Mouse (Mus musculus) forebrain, embryonic 15.5 days (tissue): ENCODE results near the gene Notch2. TPM values are rescaled to one million over a fixed set of nuclear protein-coding genes. Genes with fewer than 3 reads are reported as not detected.
"Not testable (repeated sequence)": the region's sequence is repeated elsewhere in the genome, so short reads cannot be mapped to it uniquely, and the experiment has no call there.

Source experiments
- ATAC-seq: fragments of 200-750 bp; cut with Nextera tagmentation; replicated peaks from 2 replicates; pipeline ENCODE4 v1.8.0; 2017; ENCODE audit warnings: mild to moderate bottlenecking, moderate TSS enrichment, moderate library complexity
- H3K27ac ChIP-seq: fragments of 300-500 bp; sonication (generic); replicated peaks from 2 replicates; pipeline ENCODE4 v1.5.1; 2015; ENCODE audit warnings: mild to moderate bottlenecking, inconsistent platforms
- H3K27me3 ChIP-seq: fragments of 300-500 bp; sonication (generic); 2 replicates; pipeline ENCODE4 v1.6.1; 2015; ENCODE audit warnings: inconsistent platforms
- H3K36me3 ChIP-seq: fragments of 300-500 bp; sonication (generic); 2 replicates; pipeline ENCODE4 v1.6.1; 2015; ENCODE audit warnings: mild to moderate bottlenecking, inconsistent platforms
- H3K4me1 ChIP-seq: fragments of 300-500 bp; sonication (generic); 2 replicates; pipeline ENCODE4 v1.6.1; 2015; ENCODE audit warnings: inconsistent platforms
- H3K4me2 ChIP-seq: fragments of 300-500 bp; sonication (generic); replicated peaks from 2 replicates; pipeline ENCODE4 v1.6.1; 2015; ENCODE audit warnings: mild to moderate bottlenecking, inconsistent platforms
- H3K4me3 ChIP-seq: fragments of 300-500 bp; sonication (generic); 2 replicates; pipeline ENCODE4 v1.5.1; 2015; ENCODE audit warnings: mild to moderate bottlenecking, inconsistent platforms
- H3K9ac ChIP-seq: fragments of 300-500 bp; sonication (generic); replicated peaks from 2 replicates; pipeline ENCODE4 v1.6.1; 2015; ENCODE audit warnings: mild to moderate bottlenecking, inconsistent platforms
- H3K9me3 ChIP-seq: fragments of 300-500 bp; sonication (generic); 2 replicates; pipeline ENCODE4 v1.6.1; 2016; ENCODE audit warnings: inconsistent platforms
- WGBS: fragments of 180-500 bp; shearing (Covaris S2); methylation state at CpG from one replicate; pipeline ENCODE4 v1.1.7; 2015; ENCODE audit warnings: mixed read lengths; 5-methylcytosine and 5-hydroxymethylcytosine counted together
- polyA plus RNA-seq: library from polyadenylated mRNA; unstranded; fragments of >200 nt; fragmentation: Nextera tagmentation; extraction: Ambion mirVana; gene quantifications from 2 replicates; pipeline ENCODE4 v1.2.1, GENCODE M21; 2015

Notch2 gene
- polyA plus RNA-seq, 1 experiment from 2014 or later: 17.8 TPM

DNA sequence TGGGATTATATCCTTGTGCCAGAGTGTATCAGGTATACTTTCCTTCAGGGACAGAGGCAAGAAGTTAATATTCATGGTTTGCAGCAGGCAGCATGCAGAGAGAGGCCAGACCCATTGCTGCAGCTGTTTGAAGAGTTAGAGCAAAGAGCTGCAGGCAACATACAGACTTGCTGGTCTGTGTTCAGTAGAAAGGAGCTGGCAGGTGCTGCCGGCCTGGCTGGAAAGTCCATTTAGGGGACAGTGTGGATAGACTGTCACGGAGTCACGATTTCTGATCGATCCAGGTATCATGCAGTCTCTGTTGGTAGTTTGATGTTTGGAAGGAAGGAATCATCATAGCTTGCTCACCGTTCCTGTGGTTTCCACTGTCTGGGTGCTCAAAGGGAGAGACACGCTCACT, 92.2 kb downstream of the Notch2 start:
- peak; percentile 1; the same call in 1 of the 2 replicates for ATAC-seq
- Histone ChIP-seq H3K4me2 (no peak overlapping the region), H3K9me3 (no peaks in the 10 kb centered on the region; the same call in 1 of the 2 replicates), H3K27me3 (no peaks in the 10 kb centered on the region), H3K4me3 (no peak overlapping the region), H3K27ac (peak overlapping the region; percentile 58), H3K4me1 (peaks cover 34% of the 10 kb centered on the region), H3K36me3 (peaks cover 11% of the 10 kb centered on the region), H3K9ac (no peak overlapping the region)
- WGBS: 41% methylated on average over 6 of the region's 6 CpGs

DNA sequence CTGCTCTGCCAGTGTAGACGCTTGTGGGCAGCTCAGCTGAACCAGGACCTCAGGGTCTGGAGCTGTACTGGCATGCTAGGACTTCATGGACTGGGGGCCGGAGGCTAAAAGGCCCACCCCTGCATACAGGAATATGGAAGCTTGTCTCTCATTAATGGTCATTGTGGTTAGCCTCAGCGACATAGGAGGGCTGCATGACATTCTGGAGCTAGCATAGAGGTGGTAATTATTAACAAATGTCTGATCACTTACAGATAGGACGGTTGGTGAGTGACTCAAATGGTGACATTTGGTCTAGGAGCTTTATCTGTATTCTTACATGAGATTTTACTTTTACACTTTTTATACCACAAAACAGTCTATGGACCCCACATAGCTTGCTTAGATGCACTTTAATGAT, 92.8 kb downstream of the Notch2 start:
- no peak overlapping the region for H3K4me3 ChIP-seq
- H3K36me3 ChIP-seq: peaks cover 11% of the 10 kb centered on the region
- H3K4me1 ChIP-seq: peaks cover 34% of the 10 kb centered on the region
- WGBS: 66% methylated on average over 4 of the region's 4 CpGs
- H3K27me3 ChIP-seq: no peaks in the 10 kb centered on the region
- peak overlapping the region; percentile 58 for H3K27ac ChIP-seq
- H3K9me3 ChIP-seq: no peaks in the 10 kb centered on the region; the same call in 1 of the 2 replicates
- H3K9ac ChIP-seq: no peak overlapping the region
- ATAC-seq: no peak
- H3K4me2 ChIP-seq: no peak overlapping the region

DNA sequence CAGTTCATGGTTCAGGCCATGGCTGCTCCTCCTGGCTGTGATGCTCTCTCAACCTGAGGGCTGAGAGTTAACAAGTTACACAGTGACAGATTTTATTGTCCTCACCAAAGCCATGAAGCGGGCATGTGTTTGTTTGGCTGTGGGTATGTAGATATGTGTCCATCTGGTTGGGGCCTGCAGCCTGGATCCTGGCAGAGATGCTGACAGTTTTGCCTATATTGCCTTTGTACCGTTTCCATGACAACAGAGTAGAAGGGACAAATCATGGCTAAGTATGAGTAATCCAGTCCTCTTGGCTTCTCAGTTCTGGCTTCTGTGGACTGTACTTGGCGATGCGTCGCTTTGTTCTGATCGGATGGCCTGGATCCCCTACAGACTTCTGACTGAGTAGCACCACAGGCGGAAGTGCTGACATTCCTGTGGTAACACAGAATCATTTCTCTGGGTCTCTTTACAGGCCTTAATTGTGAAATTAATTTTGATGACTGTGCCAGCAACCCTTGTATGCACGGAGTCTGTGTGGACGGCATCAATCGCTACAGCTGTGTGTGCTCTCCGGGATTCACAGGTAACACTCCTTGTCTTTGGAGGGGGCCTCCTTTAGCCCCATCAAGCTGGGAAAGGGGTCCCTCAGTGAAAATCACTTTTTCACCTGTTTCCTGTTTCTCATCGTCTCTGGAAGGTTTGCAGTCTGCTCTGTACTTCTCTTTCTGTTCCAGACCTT, 93.4 kb downstream of the Notch2 start:
- Histone ChIP-seq H3K36me3 (peaks cover 11% of the 10 kb centered on the region), H3K4me3 (no peak overlapping the region), H3K4me2 (no peak overlapping the region), H3K9me3 (no peaks in the 10 kb centered on the region; the same call in 1 of the 2 replicates), H3K27ac (peak overlapping the region; percentile 58), H3K4me1 (peaks cover 34% of the 10 kb centered on the region), H3K27me3 (no peaks in the 10 kb centered on the region), H3K9ac (no peak overlapping the region)
- WGBS: 44% methylated on average over 12 of the region's 12 CpGs
- ATAC-seq: peak; percentile 82

DNA sequence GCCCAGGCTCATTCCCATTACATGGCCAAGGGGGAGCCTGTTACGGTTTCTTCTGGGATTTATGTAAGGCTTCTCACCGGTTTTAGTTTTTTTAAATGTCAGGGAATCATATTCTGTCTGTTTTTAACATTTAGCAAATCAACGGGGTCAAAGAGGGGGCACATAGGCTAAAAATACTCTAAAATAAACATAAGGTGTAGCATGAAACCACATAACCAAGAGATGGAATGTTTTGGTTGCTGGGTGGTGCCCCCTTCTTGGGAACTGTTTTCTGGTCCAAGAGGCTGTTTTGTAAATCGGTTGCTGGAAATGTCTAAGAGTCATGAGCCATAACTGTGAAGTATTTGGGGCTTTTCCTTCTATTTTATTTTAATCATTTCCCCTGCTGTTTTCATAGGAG, 95.1 kb downstream of the Notch2 start:
- no peak for ATAC-seq
- WGBS: 93% methylated on average over 4 of the region's 4 CpGs

DNA sequence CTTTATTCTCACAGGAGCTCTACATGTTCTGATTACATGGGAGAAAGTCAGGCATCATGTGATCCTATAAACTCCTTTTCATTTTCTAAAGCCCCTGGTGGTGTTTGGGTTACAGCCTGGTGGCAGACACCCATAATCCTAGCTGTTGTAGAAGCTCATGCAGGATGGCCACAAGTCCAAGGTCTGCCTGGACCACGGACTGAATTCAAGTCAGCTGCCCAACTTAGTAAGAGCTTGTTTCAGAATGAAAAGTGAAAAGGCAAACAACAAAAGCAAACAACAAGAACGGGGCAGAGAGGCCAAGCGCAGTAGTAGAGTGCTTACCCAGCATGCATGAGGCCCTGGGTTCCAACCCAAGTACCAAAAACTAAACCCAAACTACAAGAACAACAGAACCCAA, 95.5 kb downstream of the Notch2 start:
- ATAC-seq: no peak

More for the DNA sequence above, 95.1 kb downstream of the Notch2 start:
- H3K9me3 ChIP-seq: no peaks in the 10 kb centered on the region
- no peak overlapping the region for H3K9ac ChIP-seq
- H3K4me2 ChIP-seq: no peak overlapping the region
- 0 out of 2 replicates have a peak, but pooled peaks cover 2% of the 10 kb centered on the region for H3K36me3 ChIP-seq
- H3K4me3 ChIP-seq: no peak overlapping the region
- no peaks in the 10 kb centered on the region for H3K27me3 ChIP-seq
- H3K4me1 ChIP-seq: peaks cover 34% of the 10 kb centered on the region
- H3K27ac ChIP-seq: no peak overlapping the region

DNA sequence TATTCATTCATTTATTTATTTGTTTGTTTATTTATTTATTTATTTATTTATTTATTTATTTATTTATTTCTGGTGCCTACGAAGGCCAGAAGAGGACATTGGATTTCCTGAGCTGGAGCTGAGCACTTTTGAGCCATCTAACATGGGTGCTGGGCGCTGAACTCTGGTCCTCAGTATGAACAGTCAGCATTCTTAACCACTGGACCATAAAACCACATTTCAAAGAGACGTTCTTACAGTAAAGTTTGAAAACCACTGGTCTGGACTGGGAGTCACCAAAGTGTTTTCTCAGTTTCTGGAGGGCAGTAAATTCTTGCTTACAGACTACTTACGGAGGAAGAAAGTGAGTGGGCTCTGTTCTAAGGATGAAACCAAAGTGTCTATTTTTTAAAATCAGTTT, 97.3 kb downstream of the Notch2 start:
- Histone ChIP-seq H3K4me1 (peaks cover 18% of the 10 kb centered on the region), H3K4me2 (no peak overlapping the region), H3K27me3 (no peaks in the 10 kb centered on the region), H3K9ac (no peak overlapping the region), H3K9me3 (no peaks in the 10 kb centered on the region), H3K27ac (no peak overlapping the region), H3K4me3 (no peak overlapping the region), H3K36me3 (0 out of 2 replicates have a peak, but pooled peaks cover 4% of the 10 kb centered on the region)
- 82% methylated on average over 4 of the region's 4 CpGs for WGBS
- no peak for ATAC-seq

More for the DNA sequence above, 95.5 kb downstream of the Notch2 start:
- Histone ChIP-seq H3K27ac (no peak overlapping the region), H3K9me3 (no peaks in the 10 kb centered on the region), H3K4me3 (no peak overlapping the region), H3K4me2 (no peak overlapping the region), H3K9ac (no peak overlapping the region), H3K27me3 (no peaks in the 10 kb centered on the region), H3K36me3 (0 out of 2 replicates have a peak, but pooled peaks cover 4% of the 10 kb centered on the region), H3K4me1 (peaks cover 34% of the 10 kb centered on the region)
- 85% methylated on average over 3 of the region's 3 CpGs for WGBS

DNA sequence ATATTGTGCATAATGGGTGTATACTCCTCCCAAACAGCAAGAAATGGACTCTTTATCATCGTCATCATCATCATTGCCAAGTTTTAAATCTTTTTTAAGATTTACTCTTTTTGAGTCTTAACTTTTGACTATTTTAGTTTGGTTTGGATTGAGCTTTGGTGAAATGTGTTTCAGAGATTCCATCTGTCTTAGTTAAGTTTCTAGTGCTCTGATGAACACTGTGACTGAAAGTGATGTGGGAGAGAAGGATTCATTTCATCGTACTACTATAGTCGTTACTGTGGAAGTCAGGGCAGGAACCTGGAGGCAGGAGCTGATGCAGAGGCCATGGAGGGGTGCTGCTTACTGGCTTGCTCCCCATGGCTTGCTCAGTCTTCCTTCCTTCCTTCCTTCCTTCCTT, 104.9 kb downstream of the Notch2 start:
- Histone ChIP-seq H3K27me3 (no peaks in the 10 kb centered on the region), H3K9ac (no peak overlapping the region), H3K36me3 (peaks cover 21% of the 10 kb centered on the region), H3K4me3 (no peak overlapping the region), H3K4me1 (no peaks in the 10 kb centered on the region), H3K27ac (no peak overlapping the region), H3K4me2 (no peak overlapping the region), H3K9me3 (no peaks in the 10 kb centered on the region)
- ATAC-seq: no peak
- WGBS: 95% methylated on average over 3 of the region's 3 CpGs

DNA sequence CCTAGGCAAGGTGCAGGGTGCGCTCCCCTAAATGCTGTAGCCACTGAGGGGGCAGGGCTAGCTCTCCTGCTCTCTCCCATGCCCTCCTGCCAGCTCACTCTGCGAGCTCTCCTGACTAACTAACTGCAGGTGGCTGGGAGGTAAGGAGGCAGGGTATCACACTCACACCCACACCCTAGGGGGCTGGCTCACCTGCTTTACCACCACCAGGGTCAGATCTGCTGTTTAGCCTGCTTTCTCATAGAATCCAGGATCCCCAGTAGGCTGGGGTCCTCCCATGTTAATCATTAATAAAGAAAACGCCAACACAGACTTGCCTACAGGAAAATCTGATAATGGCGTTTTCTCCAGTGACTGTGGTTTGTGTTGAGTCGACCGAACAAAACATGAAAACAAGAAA, 106.0 kb downstream of the Notch2 start:
- H3K27ac ChIP-seq: no peak overlapping the region
- peaks cover 21% of the 10 kb centered on the region for H3K36me3 ChIP-seq
- no peaks in the 10 kb centered on the region for H3K27me3 ChIP-seq
- H3K4me3 ChIP-seq: no peak overlapping the region
- H3K9ac ChIP-seq: no peak overlapping the region
- no peaks in the 10 kb centered on the region for H3K9me3 ChIP-seq
- 91% methylated on average over 6 of the region's 6 CpGs for WGBS
- no peak for ATAC-seq
- H3K4me2 ChIP-seq: no peak overlapping the region
- H3K4me1 ChIP-seq: no peaks in the 10 kb centered on the region

DNA sequence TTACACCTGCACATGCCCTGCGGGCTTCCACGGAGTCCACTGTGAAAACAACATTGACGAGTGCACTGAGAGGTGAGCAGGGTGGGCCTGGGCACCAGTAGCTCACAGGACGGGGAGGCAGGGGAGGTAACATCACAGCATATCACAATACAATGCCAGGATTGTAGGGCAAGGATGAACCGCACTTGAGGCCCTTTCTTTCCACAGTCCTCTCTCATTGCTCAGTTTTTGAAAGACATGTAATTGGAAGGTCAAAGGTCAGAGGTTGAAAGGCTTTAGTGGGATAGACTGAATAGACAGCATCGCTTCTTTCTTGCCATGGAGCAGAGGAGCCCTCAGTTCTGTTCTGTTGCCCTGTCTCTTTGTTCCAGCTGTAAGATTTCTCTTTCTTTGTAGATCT, 107.6 kb downstream of the Notch2 start:
- no peaks in the 10 kb centered on the region for H3K4me1 ChIP-seq
- peaks cover 24% of the 10 kb centered on the region for H3K36me3 ChIP-seq
- no peak overlapping the region for H3K9ac ChIP-seq
- WGBS: 47% methylated on average over 6 of the region's 6 CpGs
- no peak overlapping the region for H3K27ac ChIP-seq
- no peak for ATAC-seq
- no peaks in the 10 kb centered on the region for H3K27me3 ChIP-seq
- no peak overlapping the region for H3K4me3 ChIP-seq
- no peaks in the 10 kb centered on the region for H3K9me3 ChIP-seq
- H3K4me2 ChIP-seq: no peak overlapping the region

DNA sequence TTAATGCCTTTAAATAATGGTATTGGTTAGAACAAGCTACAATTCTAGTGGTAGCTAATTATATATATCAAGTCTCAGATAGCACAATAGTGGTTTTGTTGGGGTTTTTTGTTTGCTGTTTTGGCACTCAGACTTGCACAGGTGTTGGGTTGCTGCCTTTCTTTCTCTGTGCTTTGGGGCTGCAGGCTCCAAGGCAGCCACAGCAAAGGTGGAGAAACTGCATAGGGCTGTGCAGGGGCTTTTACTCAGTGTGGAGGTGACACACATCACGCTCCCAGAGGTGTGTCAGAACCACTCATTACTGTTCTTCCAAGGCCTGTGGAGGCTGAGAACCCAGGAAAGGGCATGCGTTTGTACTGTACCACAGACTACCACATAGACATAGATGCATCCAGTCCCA, 114.4 kb downstream of the Notch2 start:
- H3K27ac ChIP-seq: no peak overlapping the region
- H3K9me3 ChIP-seq: no peaks in the 10 kb centered on the region
- H3K9ac ChIP-seq: no peak overlapping the region
- no peaks in the 10 kb centered on the region for H3K27me3 ChIP-seq
- no peak for ATAC-seq
- 96% methylated on average over 2 of the region's 2 CpGs for WGBS
- peaks cover 16% of the 10 kb centered on the region for H3K36me3 ChIP-seq
- no peak overlapping the region for H3K4me3 ChIP-seq
- H3K4me2 ChIP-seq: no peak overlapping the region
- no peaks in the 10 kb centered on the region for H3K4me1 ChIP-seq

DNA sequence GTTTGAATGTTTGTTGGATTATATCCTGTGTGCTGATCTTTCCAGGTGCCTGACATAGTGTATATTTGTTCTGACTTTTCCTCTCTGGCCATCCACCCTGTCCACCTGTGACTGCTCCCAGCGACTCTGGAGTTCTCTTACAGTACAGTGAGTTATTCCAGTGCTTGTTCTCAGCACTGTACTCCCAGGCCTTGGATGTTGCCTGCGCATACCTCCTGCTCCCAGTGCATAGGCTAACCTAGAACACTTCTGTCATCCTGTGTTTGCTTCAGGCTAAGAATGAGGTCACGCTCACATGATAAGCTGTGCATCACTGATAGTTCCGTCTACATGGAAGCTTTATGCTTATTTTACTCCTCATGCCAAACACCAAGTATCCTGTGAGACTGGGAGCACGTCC, 115.4 kb downstream of the Notch2 start:
- 90% methylated on average over 5 of the region's 5 CpGs for WGBS
- peaks cover 13% of the 10 kb centered on the region for H3K36me3 ChIP-seq
- ATAC-seq: no peak
- H3K27ac ChIP-seq: no peak overlapping the region
- no peaks in the 10 kb centered on the region for H3K27me3 ChIP-seq
- no peak overlapping the region for H3K9ac ChIP-seq
- H3K4me1 ChIP-seq: no peaks in the 10 kb centered on the region
- no peaks in the 10 kb centered on the region for H3K9me3 ChIP-seq
- no peak overlapping the region for H3K4me2 ChIP-seq
- no peak overlapping the region for H3K4me3 ChIP-seq

DNA sequence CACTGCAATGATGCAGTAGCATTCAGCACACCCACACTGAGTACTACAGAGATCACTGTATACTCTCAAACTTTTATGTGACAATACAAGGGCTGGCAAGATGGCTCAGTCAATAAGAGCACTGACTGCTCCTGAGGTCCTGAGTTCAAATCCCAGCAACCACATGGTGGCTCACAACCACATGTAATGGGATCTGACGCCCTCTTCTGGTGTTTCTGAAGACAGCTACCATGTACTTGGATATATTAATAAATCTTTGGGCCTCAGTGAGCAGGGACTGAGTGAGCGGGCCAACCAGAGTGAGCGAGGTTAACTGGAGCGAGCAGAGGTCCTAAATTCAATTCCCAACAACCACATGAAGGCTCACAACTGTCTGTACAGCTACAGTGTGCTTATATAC, 118.8 kb downstream of the Notch2 start:
- not testable (repeated sequence) for H3K4me2 ChIP-seq, H3K4me3 ChIP-seq, H3K9ac ChIP-seq, H3K27me3 ChIP-seq, ATAC-seq, H3K27ac ChIP-seq, H3K4me1 ChIP-seq, H3K9me3 ChIP-seq
- peaks cover 10% of the 10 kb centered on the region for H3K36me3 ChIP-seq
- WGBS: 92% methylated on average over 4 of the region's 4 CpGs

DNA sequence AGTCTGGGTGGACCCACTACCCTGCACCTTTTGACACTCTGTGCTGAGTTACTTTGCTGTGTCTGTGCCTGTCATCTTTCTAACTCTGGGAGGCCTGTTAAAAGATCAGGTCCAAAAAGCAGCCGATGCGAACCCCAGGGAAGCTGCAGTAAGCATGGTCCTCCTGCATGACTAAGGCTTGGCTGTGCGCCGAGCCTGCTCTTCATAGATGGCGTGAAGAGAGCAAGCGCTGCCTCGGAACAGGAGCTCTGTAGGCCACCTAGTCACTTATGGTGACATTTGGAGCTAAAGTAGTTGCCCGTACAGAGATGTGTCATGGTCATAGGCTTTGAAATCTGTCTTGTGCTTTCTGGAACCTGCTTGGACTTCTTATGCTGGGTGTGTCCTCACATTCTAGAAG, 119.3 kb downstream of the Notch2 start:
- H3K4me3 ChIP-seq: no peak overlapping the region
- no peaks in the 10 kb centered on the region for H3K9me3 ChIP-seq
- no peak overlapping the region for H3K9ac ChIP-seq
- peaks cover 10% of the 10 kb centered on the region for H3K36me3 ChIP-seq
- 92% methylated on average over 8 of the region's 8 CpGs for WGBS
- H3K27ac ChIP-seq: no peak overlapping the region
- H3K4me2 ChIP-seq: no peak overlapping the region
- no peaks in the 10 kb centered on the region for H3K27me3 ChIP-seq
- ATAC-seq: no peak
- no peaks in the 10 kb centered on the region for H3K4me1 ChIP-seq
